Mouse (Mus musculus) C2C12 (cell line): Measurements from ENCODE around the gene Aip. TPM values are rescaled to one million over a fixed set of nuclear protein-coding genes. Genes with fewer than 3 reads are reported as not detected.

Source experiments
- H3K27me3 ChIP-seq: one replicate; pipeline ENCODE4 v1.6.1; 2011; ENCODE audit not compliant: control insufficient read depth, insufficient read depth, insufficient read length
- H3K36me3 ChIP-seq: one replicate; pipeline ENCODE4 v1.6.1; 2011; ENCODE audit not compliant: control insufficient read depth, insufficient read depth
- H3K4me3 ChIP-seq: one replicate; pipeline ENCODE4 v1.5.1; 2011; ENCODE audit warnings: mild to moderate bottlenecking, control low read depth; ENCODE audit not compliant: poor library complexity, insufficient read depth, severe bottlenecking
- H3K79me2 ChIP-seq: one replicate; pipeline ENCODE4 v1.6.1; 2011; ENCODE audit not compliant: control insufficient read depth, insufficient read depth
- H3K79me3 ChIP-seq: one replicate; pipeline ENCODE4 v1.6.1; 2011; ENCODE audit warnings: low read depth, control low read depth
- H3ac ChIP-seq: one replicate; pipeline ENCODE3; 2011; ENCODE audit warnings: low read depth; ENCODE audit not compliant: control insufficient read depth, insufficient read length
- CEBPB ChIP-seq: IDR thresholded peaks from one replicate; pipeline ENCODE4 v1.6.1; 2011; ENCODE audit warnings: low read depth, mild to moderate bottlenecking, control low read depth, moderate library complexity
- CTCF ChIP-seq: IDR thresholded peaks from one replicate; pipeline ENCODE4 v1.5.1; 2011; ENCODE audit not compliant: control insufficient read depth, insufficient read depth, insufficient read length
- FOSL1 ChIP-seq: IDR thresholded peaks from one replicate; pipeline ENCODE4 v1.8.0; 2011; ENCODE audit warnings: mild to moderate bottlenecking, low read length; ENCODE audit not compliant: poor library complexity, insufficient read depth, severe bottlenecking
- MAX ChIP-seq: IDR thresholded peaks from one replicate; pipeline ENCODE4 v1.6.1; 2011; ENCODE audit warnings: mild to moderate bottlenecking, control low read depth
- MYOD1 ChIP-seq: IDR thresholded peaks from one replicate; pipeline ENCODE4 v1.6.1; 2011; ENCODE audit warnings: low read depth; ENCODE audit not compliant: control insufficient read depth, insufficient read length
- MYOG ChIP-seq: IDR thresholded peaks from one replicate; pipeline ENCODE4 v1.6.1; 2011; ENCODE audit not compliant: control insufficient read depth, insufficient read length; ENCODE audit errors: extremely low read depth
- USF1 ChIP-seq: IDR thresholded peaks from one replicate; pipeline ENCODE4 v1.6.1; 2011; ENCODE audit warnings: low read depth, mild to moderate bottlenecking, control low read depth, moderate library complexity
- polyA plus RNA-seq: library from polyadenylated mRNA; unstranded; fragments of >200 nt; fragmentation: generic; extraction: Trizol; gene quantifications from one replicate; pipeline ENCODE4 v1.2.1, GENCODE M21; 2012; ENCODE audit warnings: missing spikeins

The Aip gene
- polyA plus RNA-seq, 1 experiment: 208 TPM

DNA sequence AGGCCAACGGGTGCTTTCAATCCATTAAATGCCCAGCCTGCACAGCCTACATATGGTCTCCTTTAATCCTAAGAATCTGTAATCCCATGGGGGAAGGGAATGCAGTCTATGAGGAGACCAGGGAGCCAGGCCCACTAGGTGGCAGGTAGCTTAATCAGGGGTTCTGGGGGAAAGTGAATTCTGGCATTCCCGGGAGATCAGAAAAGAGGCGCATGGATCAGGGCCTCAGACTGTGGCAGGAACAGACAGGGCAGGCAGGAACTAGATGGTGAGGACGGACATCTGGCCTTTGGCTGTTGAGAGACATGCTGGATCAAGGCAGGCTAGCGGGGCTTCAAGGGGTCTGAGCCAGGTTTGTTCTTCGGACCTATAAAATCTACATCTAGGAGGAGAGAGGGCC lies 24.2 kb downstream of the Aip start:
- peaks cover 9% of the 10 kb centered on the region for H3K79me3 ChIP-seq
- no peak for TF ChIP-seq MYOD1
- no peak for TF ChIP-seq USF1
- no peak for TF ChIP-seq CTCF
- TF ChIP-seq MAX: no peak
- no peak for TF ChIP-seq MYOG
- no peak for TF ChIP-seq FOSL1
- no peak for TF ChIP-seq CEBPB
- no peak overlapping the region for H3ac ChIP-seq
- H3K27me3 ChIP-seq: no peaks in the 10 kb centered on the region
- H3K79me2 ChIP-seq: peaks cover 36% of the 10 kb centered on the region
- peaks cover 31% of the 10 kb centered on the region for H3K36me3 ChIP-seq
- H3K4me3 ChIP-seq: no peak overlapping the region

DNA sequence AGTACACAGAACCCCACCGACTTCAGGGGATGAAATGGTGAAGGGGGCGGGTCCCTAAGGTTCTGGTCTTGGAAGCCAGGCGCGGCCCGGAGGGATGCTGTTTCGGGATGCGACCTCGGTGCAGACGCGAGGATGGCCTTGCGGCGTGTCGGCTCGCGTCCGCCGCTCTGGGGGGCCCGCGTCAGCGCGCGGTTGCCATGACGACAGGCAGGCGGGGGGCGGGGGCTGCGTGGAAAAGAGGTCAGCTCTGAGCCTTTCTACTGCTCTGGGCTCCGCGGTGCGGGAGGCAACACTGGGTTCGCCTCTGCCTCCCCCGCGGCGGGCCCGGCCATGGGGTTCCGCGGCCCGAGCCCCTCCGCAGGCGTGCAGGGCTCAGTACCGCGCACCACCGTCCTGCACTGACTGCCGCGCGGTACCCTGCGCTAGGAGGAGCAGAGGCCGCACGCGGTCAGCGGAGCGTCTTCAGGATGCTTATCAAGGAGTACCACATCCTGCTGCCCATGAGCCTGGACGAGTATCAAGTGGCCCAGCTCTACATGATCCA lies 24.9 kb downstream of the Aip start:
- TF ChIP-seq CTCF (no peak), USF1 (no peak), MYOG (no peak), MAX (no peak), MYOD1 (no peak), FOSL1 (no peak), CEBPB (no peak)
- peaks cover 36% of the 10 kb centered on the region for H3K79me2 ChIP-seq

DNA sequence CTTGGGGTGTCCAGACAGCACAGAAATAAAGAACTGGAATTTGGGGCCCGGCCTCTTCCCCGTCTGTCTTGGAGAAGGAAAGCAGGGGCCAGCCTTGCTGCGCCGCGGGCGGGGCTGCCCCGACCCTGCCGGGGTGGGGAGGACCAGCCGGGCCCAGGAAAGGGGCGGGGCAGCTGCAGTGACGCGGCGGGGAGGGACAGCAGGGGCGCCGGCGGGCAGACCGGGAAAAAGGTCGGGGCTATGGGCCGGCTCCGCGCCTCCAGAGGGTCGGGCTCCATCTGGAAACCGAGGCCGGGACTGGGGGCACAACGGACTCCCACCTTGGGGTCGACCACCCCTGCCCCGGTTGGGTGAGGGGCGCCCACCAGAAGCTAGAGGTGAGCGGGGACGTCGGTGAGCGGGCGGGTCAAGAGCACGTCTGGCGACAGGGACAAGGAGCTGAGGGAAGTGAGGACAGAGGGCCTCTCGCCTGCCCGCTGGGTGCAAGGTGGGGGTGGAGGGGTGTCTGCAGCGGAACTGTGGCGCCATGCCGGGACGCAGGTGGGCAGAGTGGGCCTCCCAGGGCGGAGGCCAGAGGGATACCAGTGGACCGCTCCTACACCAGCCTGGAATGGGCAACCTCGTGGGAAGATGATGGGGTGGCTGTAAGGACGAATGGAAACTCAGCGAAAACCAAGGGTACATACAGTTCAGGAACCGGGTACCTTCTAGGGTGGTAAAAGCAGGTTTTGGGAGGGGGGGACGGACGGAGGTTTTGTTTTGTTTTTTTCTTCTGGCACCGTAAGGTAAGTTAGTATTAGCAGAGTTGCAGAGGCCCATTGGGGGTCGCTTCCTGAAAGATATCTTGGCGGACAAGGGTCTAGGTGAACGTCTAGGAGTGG lies 25.6 kb downstream of the Aip start, which contains the start of gene Pitpnm1:
TSS of gene Pitpnm1 (plus strand) at position 162 of the 881 bp plus-strand sequence.
- no peaks in the 10 kb centered on the region for H3K27me3 ChIP-seq
- TF ChIP-seq MYOD1 (no peak), CEBPB (no peak), USF1 (no peak), CTCF (no peak), MAX (no peak), MYOG (no peak), FOSL1 (no peak)
- peak within 1 kb of the TSS; percentile 99 for H3ac ChIP-seq
- H3K79me3 ChIP-seq: peaks cover 9% of the 10 kb centered on the region
- H3K4me3 ChIP-seq: peak within 1 kb of the TSS; percentile 69
- H3K79me2 ChIP-seq: peaks cover 36% of the 10 kb centered on the region
- H3K36me3 ChIP-seq: peaks cover 31% of the 10 kb centered on the region

More for the DNA sequence above, 24.9 kb downstream of the Aip start:
- Histone ChIP-seq H3K27me3 (no peaks in the 10 kb centered on the region), H3K36me3 (peaks cover 31% of the 10 kb centered on the region), H3K4me3 (peak overlapping the region; percentile 69), H3K79me3 (peaks cover 9% of the 10 kb centered on the region), H3ac (peak overlapping the region; percentile 99)

DNA sequence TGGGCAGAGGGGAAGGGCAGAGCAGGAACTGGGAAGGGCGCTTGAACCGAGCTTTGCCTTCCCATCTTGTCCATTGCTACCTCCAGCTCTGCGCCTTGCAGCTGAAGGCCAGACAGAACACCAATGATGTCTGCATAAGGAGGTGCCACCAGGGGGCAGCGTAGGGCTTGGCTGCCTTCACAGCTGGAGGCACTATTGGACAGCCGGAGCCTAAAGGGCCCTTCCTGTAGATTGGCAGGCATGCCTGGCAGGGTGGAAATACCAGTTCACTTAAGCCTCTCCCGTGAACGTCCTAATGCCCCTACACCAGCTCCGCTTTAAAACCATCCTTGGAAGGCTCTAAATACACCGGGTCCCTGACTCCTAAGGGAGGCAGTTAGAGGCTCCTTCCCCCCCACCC lies 26.6 kb downstream of the Aip start:
- Histone ChIP-seq H3K79me2 (peaks cover 36% of the 10 kb centered on the region), H3K79me3 (peaks cover 9% of the 10 kb centered on the region), H3K36me3 (peaks cover 23% of the 10 kb centered on the region), H3ac (no peak overlapping the region), H3K4me3 (peak overlapping the region; percentile 69), H3K27me3 (no peaks in the 10 kb centered on the region)
- TF ChIP-seq USF1 (no peak), CEBPB (no peak), MYOD1 (peak; percentile 53), MYOG (no peak), MAX (no peak), CTCF (peak; percentile 95), FOSL1 (no peak)

DNA sequence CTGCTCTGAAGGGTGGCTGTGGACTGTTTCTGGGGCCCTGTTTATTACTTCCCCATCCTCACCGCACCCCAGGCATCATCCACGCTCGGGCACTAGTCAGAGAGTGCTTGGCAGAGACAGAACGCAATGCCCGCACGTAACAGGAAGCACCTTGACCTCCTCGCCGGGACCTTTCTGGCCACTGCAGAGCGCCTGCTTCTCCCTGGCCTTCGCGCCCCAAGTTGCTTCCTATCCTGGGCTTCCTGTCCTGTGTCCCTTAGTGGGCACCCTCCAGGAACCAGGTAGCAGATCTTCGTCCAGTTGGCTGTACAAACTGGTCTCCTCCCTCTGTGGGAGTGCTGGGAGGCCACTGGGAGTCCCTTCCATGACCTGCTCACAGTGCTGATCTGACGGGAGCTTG lies 27.2 kb downstream of the Aip start:
- Histone ChIP-seq H3K27me3 (no peaks in the 10 kb centered on the region), H3K4me3 (peak overlapping the region; percentile 46), H3K79me3 (peaks cover 9% of the 10 kb centered on the region), H3ac (no peak overlapping the region), H3K79me2 (peaks cover 36% of the 10 kb centered on the region), H3K36me3 (peaks cover 17% of the 10 kb centered on the region)
- TF ChIP-seq USF1 (no peak), MYOG (no peak), CTCF (no peak), FOSL1 (no peak), MAX (no peak), MYOD1 (no peak), CEBPB (no peak)
